Mouse (Mus musculus) ES-CJ7 (cell line): ENCODE measurements around the gene Reep6.

Source experiments
- DNase-seq: peaks from one replicate; pipeline ENCODE4 v3.0.0; 2011; ENCODE audit warnings: low read depth, low spot score

Reep6 gene

DNA sequence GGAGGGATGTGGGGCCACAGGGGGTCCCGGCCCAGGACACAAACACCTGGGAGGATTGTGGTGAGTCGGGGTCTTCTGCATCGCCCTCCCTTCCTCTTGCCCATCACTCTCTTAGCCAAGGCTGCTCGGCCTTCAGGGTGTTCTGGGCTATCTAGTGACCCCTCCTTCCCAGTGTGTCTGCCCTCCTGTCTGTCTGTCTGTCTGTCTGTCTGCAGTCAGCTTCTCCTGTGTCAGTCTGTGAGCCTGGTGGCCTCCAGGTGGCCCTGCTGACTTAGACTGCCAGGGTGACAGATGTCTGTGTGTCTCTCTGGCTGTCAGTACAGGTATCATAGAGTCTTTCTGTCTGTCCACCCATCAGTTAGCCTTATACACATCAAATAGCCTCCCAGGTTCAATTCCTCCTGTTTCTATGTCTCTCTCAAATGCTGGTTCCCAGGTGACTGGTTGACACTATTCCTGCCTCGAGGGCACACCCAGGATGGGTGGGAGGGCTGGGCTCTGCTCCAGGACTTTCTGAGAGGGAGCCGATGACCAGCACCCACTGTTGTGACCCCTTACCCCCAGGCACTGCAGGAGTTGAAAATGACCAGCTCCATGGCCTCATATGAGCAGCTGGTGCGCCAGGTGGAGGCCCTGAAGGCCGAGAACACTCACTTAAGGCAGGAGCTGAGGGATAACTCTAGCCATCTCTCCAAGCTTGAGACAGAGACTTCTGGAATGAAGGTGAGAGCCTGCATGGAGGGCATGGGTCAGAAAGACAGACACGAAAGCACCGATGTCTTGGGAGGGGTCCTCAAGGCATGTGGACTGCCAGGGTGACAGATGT, 28.3 kb upstream of the Reep6 start:
- no peak for DNase-seq

GRCm38 (mm10) chr10:80302082-80302355, 27.7 kb upstream of the Reep6 start:
- DNase-seq = no peak

DNA sequence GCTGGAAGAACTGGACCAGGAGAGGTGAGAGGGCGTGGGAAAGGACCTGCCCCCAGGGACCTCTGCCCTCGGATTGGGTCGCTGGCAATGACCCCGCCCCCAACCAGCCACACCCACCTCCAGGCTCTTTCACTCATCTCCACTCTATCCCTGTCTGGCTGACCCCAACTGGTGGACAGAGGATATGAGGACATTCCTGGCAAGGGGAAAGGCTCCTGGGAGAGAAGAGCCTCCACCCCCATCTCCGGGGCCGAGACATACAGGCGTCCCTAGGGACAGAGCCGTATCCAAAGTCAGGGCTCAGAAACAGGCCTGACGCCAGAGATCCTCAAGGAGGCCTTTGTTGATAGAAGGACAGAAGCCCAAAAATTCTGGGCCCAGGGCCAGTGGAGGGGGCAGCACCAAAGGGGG, 27.3 kb upstream of the Reep6 start:
- DNase-seq = no peak

DNA sequence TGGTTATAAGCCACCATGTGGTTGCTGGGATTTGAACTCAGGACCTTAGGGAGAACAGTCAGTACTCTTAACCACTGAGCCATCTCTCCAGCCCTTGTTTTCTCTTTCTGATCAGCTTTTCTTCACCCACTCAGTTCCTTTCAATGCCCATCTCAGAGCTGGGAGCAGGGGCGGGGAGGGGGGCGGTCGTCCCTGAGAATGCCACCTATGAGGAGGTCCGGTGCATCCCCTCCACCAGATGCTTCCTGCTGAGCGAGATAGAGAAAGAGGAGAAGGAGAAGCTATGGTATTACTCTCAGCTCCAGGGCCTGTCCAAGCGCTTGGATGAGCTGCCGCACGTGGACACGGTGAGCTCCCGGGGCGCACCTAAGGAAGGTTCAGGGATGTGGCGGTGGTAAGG, 25.3 kb upstream of the Reep6 start:
- DNase-seq = no peak

DNA sequence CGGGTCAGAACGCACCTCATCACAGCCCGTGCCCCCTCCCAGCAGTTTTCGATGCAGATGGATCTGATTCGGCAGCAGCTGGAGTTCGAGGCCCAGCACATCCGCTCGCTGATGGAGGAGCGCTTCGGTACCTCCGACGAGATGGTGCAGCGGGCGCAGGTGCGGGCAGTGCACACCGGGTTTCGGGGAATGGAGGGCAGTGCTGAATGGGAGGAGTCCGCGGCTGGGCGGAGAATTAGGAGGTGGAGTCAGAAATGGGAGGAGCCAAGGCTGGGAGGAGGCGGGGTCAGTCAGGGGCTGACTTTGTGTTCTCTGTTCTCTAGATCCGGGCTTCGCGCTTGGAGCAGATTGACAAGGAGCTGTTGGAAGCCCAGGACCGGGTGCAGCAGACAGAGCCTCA, 24.9 kb upstream of the Reep6 start:
- peak; percentile 87 for DNase-seq

DNA sequence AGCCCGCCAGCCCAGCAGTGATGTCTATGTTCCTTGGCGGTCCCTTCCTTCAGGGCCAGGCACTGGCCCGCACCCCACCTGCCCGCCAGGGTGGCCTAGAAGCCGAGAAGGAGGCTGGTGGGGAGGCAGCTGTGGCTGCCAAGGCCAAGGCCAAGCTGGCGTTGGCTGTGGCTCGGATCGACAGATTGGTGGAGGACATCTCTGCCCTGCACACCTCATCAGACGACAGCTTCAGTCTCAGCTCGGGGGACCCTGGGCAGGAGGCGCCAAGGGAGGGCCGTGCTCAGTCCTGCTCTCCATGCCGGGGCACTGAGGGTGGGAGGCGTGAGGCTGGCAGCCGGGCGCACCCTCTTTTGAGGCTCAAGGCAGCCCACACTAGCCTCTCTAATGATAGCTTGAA, 18.2 kb upstream of the Reep6 start:
- no peak for DNase-seq

DNA sequence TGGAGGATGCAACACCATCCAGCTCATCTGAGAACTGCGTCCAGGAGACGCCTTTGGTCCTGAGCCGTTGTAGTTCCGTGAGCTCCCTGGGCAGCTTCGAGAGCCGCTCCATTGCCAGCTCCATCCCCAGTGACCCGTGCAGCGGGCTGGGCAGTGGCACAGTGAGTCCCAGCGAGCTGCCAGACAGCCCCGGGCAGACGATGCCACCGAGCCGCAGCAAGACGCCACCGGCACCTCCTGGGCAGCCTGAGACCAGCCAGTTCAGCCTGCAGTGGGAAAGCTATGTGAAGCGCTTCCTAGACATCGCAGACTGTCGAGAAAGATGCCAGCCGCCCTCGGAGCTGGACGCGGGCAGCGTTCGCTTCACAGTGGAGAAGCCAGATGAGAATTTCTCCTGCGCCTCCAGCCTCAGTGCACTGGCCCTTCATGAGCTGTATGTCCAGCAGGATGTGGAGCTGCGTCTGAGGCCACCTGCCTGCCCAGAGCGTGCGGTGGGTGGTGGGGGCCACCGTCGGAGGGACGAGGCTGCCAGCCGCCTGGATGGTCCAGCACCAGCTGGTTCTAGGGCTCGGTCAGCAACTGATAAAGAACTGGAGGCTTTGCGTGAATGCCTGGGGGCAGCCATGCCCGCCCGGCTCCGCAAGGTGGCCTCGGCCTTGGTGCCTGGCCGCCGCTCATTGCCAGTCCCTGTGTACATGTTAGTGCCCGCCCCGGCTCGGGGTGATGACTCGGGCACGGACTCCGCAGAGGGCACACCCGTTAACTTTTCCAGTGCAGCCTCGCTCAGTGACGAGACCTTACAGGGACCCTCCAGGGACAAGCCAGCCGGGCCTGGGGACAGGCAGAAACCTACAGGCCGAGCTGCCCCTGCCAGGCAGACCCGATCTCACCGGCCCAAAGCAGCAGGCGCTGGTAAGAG, 16.9 kb upstream of the Reep6 start:
- no peak for DNase-seq

DNA sequence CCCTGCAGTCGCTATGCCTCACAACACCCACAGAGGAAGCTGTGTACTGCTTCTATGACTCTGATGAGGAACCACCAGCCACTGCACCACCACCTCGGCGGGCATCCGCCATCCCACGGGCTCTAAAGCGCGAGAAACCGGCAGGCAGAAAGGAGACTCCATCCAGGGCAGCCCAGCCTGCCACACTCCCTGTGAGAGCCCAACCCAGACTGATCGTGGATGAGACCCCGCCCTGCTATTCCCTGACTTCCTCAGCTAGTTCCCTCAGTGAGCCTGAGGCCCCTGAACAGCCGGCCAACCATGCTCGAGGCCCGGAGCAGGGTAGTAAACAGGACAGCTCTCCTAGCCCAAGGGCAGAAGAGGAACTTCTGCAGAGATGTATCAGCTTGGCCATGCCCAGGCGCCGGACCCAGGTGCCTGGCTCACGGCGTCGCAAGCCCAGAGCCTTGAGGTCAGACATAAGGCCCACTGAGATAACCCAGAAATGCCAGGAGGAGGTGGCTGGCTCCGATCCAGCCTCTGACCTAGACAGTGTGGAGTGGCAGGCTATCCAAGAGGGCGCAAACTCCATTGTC, 16.0 kb upstream of the Reep6 start:
- no peak for DNase-seq

GRCm38 (mm10) chr10:80314494-80315001, 15.2 kb upstream of the Reep6 start:
- no peak for DNase-seq

GRCm38 (mm10) chr10:80315315-80315714, 14.4 kb upstream of the Reep6 start:
- DNase-seq = no peak

DNA sequence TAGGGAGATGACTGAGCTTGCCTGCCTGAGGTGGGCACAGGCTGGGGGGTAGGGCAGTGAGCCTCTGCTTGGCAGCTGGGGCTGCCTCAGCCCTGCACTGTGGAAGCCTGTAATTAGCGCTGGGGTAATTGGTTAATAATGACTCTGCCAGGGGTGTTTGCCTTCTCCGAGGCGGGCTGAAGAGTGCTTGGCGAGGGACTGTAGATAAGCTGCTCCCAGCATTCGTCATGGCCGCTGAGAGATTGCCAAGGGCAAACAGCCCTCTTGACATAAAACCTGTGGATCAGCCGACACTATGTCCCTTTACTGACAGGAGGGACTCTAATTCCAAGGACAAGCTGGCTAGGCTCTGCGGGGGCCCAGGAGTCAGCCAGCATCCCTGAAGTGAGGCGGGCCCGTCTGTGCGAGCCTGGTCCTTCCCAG, 13.4 kb upstream of the Reep6 start:
- no peak for DNase-seq

DNA sequence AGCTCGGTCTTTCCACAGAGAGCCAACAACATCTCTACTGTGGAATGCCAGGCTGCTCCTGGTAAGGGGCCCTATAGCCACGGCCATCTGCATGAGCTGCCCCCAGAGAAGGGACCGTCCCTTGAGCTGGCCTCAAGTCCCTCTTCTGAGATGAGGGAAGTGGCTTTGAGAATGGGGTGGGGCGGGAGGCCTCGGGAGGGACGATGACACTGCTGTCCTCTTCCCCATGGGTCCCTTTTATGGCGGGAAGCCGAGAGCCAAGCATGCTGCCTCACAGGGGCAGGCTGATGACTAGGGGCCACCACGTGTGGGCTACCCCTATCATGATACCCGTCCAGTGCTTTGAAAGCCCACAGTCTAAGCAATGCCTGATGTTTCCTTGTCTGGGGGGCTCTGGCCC, 12.7 kb upstream of the Reep6 start:
- DNase-seq = no peak

GRCm38 (mm10) chr10:80320340-80320760, 9.4 kb upstream of the Reep6 start, which contains the start of gene 2310011J03Rik:
Gene 2310011J03Rik, minus strand, starts transcription at chr10:80320537.
- DNase-seq = peak; percentile 92

- no peak for DNase-seq
Observed at GRCm38 (mm10) chr10:80321014-80321669, 8.6 kb upstream of the Reep6 start.

DNA sequence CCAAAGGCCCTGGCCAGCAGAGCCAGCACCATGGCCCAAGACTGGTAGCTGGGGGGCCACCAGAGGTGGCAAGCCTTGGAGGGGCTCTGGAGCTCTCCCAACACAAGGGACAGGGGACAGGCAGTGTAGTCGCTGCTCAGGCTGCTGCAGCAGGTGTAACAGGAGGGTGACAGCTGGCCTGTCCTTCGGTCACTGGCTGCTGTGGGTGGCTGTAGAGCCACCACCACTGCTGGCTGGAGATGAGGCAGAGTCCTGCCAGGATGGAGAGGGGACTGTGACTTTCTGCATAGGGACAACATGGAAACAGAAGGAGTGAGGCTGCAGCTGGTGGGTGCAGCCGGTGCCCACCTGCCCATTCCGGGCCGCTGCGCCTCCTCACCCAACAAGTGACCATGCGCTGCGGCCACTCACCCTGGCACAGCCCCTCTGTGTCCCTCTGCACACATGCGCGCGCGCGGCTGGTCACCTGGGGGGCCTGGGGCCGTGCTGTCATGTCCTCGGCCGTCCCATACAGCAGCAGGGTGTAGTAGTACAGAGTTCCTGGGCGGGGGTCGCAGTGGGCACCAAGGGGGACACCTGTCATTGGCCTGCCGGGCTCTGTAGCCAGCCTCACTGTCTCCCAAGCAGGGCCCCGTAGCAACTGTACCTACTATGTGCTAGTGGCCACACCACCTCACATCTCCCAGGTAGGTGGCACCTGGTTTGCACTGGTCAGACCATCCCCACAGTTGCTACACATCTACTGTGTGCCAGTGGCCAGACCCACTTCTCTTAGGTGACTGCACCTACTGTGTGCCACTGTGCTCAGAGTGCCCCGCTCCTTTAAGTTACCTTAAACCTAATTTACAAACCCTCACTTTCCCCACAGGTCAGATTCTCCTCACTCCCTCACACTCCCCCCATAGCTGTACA, 7.8 kb upstream of the Reep6 start:
- no peak for DNase-seq

DNA sequence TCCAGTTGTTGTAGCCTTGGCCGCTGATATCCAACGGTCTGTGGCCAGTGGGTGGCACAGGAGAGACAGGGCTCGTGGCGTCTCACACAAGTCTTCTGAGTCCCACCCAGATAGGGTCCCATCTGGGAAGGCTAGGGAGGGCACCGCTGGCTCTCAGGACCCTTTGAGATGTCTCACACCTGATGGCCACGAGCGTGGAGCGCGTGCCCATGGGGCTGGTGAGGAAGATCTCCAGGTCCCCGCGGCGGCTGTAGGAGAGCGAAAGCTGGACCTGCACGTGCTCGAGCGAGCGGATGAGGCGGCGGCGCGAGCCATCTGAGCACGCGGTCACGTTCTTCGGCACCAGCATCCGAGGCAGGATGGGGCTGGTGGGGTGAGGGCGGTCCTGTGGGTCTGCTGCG, 6.9 kb upstream of the Reep6 start:
- no peak for DNase-seq

DNA sequence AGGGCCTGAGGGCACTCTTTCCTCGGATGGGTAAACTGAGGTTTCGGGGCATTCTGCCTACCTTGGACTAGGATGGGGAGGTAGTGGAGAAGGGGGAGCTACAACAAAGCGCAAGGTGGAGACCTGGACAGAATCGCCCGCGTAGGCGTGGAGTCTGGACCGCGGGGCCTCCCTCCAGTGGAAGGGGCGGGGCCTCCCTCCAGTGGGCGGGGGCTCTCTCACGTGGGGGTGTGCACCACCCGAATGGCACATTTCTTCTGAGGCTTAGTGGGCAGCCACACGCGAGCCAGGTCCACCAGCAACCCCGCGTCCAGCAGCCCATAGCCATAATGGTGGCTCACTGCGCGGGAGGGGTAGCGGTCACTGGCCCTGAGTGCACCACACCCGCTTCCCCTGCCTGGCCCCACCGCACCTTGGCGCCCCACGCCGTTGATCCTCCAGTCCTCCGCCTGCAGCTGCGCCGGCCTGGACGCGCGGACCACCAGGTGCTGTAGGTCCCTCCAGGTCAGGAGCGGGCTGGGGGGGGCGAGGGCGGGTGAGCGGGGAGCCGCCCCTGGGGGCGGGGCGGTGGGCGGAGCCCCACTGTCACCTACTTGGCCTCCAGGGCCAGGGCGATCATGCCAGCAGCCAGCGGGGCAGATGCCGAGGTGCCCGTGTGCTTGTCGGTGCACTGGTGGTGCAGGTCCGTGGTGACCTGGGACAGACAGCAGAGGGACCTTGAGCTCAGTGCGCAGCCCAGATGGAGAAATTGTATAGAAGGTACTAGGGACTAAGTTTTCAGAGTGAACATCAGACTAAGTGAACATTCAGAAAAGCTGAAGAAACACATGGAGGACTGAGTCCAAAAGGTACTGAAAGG, 6.3 kb upstream of the Reep6 start:
- DNase-seq = no peak

DNA sequence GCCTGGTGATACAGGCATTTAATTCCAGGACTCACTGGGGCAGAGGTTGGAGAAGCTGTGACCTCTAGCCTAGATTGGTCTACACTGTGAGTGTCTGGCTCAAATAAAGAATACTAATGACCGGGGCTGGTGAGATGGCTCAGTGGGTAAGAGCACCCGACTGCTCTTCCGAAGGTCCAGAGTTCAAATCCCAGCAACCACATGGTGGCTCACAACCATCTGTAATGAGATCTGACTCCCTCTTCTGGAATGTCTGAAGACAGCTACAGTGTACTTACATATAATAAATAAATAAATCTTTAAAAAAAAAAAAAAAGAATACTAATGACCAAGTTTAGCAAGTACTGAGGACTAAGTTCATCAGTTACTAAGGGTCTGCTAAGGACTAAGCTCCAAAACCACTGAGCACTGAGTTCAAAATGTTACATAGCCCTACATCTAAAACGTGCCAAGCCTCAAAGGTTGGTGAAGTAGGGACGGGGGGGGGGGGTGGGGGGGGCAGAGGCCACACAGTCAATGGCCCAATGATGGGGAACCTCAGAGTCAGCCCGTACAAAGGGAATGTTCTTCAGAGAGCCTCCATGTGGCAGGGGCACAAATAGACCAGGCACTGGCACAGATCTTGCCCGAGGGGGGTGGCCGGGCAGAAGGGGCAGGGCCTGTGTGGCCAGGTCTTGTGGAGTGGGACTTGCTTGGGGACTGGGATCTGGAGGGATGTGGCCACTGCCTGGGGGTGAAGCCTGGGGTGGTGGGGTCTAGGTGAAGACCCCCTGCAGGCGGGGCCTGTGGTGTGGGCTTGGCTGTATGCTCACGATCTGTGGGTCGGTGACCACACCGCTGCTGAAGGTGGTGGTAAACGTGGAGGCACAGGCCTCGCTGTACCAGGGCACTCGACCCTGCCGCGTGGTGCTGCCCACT, 5.4 kb upstream of the Reep6 start:
- no peak for DNase-seq

DNA sequence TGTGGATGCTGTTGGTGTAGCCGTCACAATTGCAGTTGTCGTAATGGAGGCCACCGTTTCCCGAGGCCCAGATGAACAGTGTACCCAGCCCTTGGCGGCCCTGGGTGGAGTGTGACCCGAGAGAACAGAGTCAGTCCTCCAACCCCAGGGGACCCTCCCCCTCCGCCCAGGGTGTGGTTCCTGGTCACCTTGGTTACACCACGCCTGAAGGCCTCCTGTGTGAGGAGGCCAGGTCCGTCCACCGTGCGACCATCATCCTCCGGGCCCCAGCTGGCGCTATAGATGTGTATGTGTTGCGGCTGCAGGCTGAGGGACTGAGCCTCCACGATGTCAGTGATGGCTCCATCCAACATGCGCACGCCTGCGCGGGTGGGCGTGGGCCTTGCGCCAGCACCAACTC, 4.7 kb upstream of the Reep6 start:
- no peak for DNase-seq
